ENCODE assay signal across 18 mouse cellular contexts in the genomic region with DNA sequence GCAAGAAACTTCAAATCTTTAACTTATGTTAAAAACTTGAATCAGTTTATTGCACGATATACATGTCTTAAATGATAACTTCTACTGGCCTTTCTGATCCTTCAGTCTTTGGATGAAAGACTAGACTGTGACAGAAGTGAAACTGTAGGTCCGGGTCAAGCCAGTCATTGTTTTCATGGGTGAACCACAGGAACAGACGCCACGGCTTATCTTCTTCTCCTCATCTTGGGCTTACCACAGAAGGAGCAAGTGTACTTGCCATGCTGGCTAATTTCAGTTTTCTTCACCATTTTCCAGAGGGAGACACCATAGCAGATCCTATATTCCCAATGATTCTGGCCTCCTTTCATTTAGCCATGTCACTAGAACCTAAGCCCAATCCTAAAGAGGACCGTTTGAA.
"Had no signal": no experiment of that assay in that cellular context is flagged by ENCODE, and none has a peak within 500 bp of the region (broad histone marks: within the 10 kb centered on the region; RNA-seq: fewer than 3 reads in every experiment).

No protein-coding gene starts in this region.

- ATAC-seq: liver, embryonic 12.5 days had no signal

- H3K4me1 ChIP-seq: limb, embryonic 10.5 days; limb, embryonic 13.5 days; liver, embryonic 15.5 days; lung, embryonic 15.5 days had no signal

- H3K4me3 ChIP-seq: layer of hippocampus, adult 2 months; limb, embryonic 10.5 days; limb, embryonic 13.5 days; liver, embryonic 12.5 days; liver, embryonic 15.5 days; lung, embryonic 15.5 days had no signal

- H3K9me3 ChIP-seq: limb, embryonic 10.5 days; limb, embryonic 13.5 days; liver, embryonic 12.5 days; liver, embryonic 15.5 days; lung, embryonic 15.5 days had no signal

- DNase-seq: kidney, adult 11 months; kidney, adult 8-10 months; kidney, postnatal 25 days; layer of hippocampus, adult 9-11 months; liver; lung, adult 18-20 months; lung, postnatal 10 days; lung, postnatal 36 days; midbrain, embryonic 14.5 days; thymus, postnatal 4 days had no signal

- H3K9ac ChIP-seq: limb, embryonic 13.5 days; liver, embryonic 12.5 days; liver, embryonic 15.5 days; lung, embryonic 15.5 days had no signal

- H3K27me3 ChIP-seq: limb, embryonic 13.5 days; liver, embryonic 12.5 days; liver, embryonic 15.5 days; lung, embryonic 15.5 days had no signal

- H3K27ac ChIP-seq: layer of hippocampus, adult 2 months; limb, embryonic 10.5 days; limb, embryonic 13.5 days; liver, embryonic 12.5 days; liver, embryonic 15.5 days; lung, embryonic 15.5 days; stomach, postnatal 0 days had no signal

- H3K4me2 ChIP-seq: limb, embryonic 13.5 days; liver, embryonic 12.5 days; liver, embryonic 15.5 days; lung, embryonic 15.5 days; midbrain, embryonic 11.5 days had no signal
